ENCODE assay signal across 8 mouse cellular contexts in the genomic region with DNA sequence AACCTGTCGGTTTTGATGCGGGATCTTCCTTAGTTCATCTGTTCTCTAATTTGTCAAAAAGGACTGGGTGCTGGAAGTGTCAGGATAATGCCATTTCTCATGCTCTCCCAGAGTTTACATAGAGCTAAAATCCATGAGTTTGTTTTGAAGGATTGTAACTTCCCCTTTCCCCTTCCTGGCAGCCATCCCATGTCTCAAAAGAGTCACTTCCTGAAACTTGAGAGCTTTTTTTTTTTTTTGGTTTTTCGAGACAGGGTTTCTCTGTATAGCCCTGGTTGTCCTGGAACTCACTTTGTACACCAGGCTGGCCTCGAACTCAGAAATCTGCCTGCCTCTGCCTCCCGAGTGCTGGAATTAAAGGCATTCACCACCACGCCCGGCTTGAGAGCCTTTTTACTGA. TPM values are rescaled to one million over a fixed set of nuclear protein-coding genes. Genes with fewer than 3 reads are reported as not detected.
DNase-seq lines count a peak whose midpoint lies in the region; ATAC-seq and TF ChIP-seq lines count a peak whose summit lies in the region.
"Not testable (repeated sequence)": the region's sequence is repeated elsewhere in the genome, so short reads cannot be mapped to it uniquely, and the experiment has no call there.

No protein-coding gene starts in this region.

- peak; percentile 62; the same call in 1 of the 2 replicates for ATAC-seq in lung, embryonic 15.5 days (ENCODE audit: borderline replicate concordance, extremely low read depth, low FRiP score, low TSS enrichment)
- not testable (repeated sequence) for ATAC-seq in stomach, embryonic 15.5 days (ENCODE audit: insufficient read depth, low FRiP score, low read depth)

- H3K27me3 ChIP-seq in lung, embryonic 15.5 days; megakaryocyte, embryonic 14.5 days (replicated peaks); stomach, embryonic 15.5 days (replicated peaks): not testable (repeated sequence)

- intact Hi-C loops in heart, postnatal 14 days (cut with DNase I): not testable (repeated sequence)

- in situ Hi-C loops in ES-E14 (cut with MboI; ENCODE audit: low sequenced_read_pairs in 2 of 2, unreplicated experiment in 2 of 2): not testable (repeated sequence)

- peaks cover 5 to 14% of the 10 kb centered on the region in 2 experiments; a peak in 3 of 4 replicates for H3K4me1 ChIP-seq in ES-E14 (ENCODE audit: control insufficient read depth in 2 of 2, insufficient read depth in 2 of 2, low read length in 2 of 2, poor library complexity in 1 of 2)
- not testable (repeated sequence) for H3K4me1 ChIP-seq in lung, embryonic 15.5 days; stomach, embryonic 15.5 days
- peaks cover 55% of the 10 kb centered on the region for H3K4me1 ChIP-seq in megakaryocyte, embryonic 14.5 days

- H3K36me3 ChIP-seq in ES-E14 (ENCODE audit: control insufficient read depth, insufficient read depth, low read length, poor library complexity, severe bottlenecking); lung, embryonic 15.5 days; megakaryocyte, embryonic 14.5 days (replicated peaks; ENCODE audit: low read length); stomach, embryonic 15.5 days: not testable (repeated sequence)

- 62% methylated on average over 7 of the region's 7 CpGs for WGBS in lung, embryonic 15.5 days
- WGBS in stomach, embryonic 15.5 days: 60% methylated on average over 7 of the region's 7 CpGs

- H3K4me2 ChIP-seq in lung, embryonic 15.5 days; stomach, embryonic 15.5 days: not testable (repeated sequence)

- H3K9ac ChIP-seq in ES-E14 (ENCODE audit: insufficient read depth, low read depth, low read length, poor library complexity, severe bottlenecking); lung, embryonic 15.5 days; stomach, embryonic 15.5 days: not testable (repeated sequence)

- H3K4me3 ChIP-seq in ES-E14 (ENCODE audit: insufficient read depth in 1 of 2, low read depth in 1 of 2, low read length in 2 of 2, poor library complexity in 1 of 2, severe bottlenecking in 1 of 2); lung, embryonic 15.5 days; stomach, embryonic 15.5 days (replicated peaks): not testable (repeated sequence)
- peak overlapping the region; percentile 76 for H3K4me3 ChIP-seq in megakaryocyte, embryonic 14.5 days (replicated peaks)

- H3K27ac ChIP-seq in ES-E14 (ENCODE audit: insufficient read depth, low read depth, low read length, poor library complexity, severe bottlenecking): not testable (repeated sequence)
- H3K27ac ChIP-seq in lung, embryonic 15.5 days: peak overlapping the region; percentile 76
- peak overlapping the region; percentile 14 for H3K27ac ChIP-seq in stomach, embryonic 15.5 days

- DNase-seq in ES-E14 (ENCODE audit: low read depth, low spot score): not testable (repeated sequence)
- peak; percentile 26 for DNase-seq in brain, adult 2 months (ENCODE audit: low read depth, low spot score)
- peak; percentile 36 for DNase-seq in heart, adult 8-10 months (ENCODE audit: low spot score)
- DNase-seq in heart, postnatal 14 days: peak; percentile 29 to 44
- peak; percentile 59 for DNase-seq in kidney, postnatal 10 days

- not testable (repeated sequence) for H3K9me3 ChIP-seq in ES-E14 (ENCODE audit: control insufficient read depth, insufficient read depth, low read depth, low read length); lung, embryonic 15.5 days; megakaryocyte, embryonic 14.5 days; stomach, embryonic 15.5 days

TF ChIP-seq in ES-E14, 5 proteins besides CTCF, POLR2A, EP300 and RAD21:
- 0 out of 2 replicates have a peak, but pooled peaks have one; percentile 20 for TF ChIP-seq ZNF384 (IDR thresholded peaks at IDR 0.05; ENCODE audit: low read depth, low read length)

RNA-seq across cellular contexts. Expression of gene Bach1, which starts 9.9 kb away (rescaled TPM):
- total RNA-seq in ES-E14 (2012; rRNA removed): 16.9 and 19.5 TPM in 2 replicates
- total RNA-seq in heart, adult 8-10 months (2022): 10 to 100 TPM; 19.3 to 30.9 (median 28.2) TPM
- total RNA-seq in heart, postnatal 14 days (2021): 10 to 100 TPM; 32.5 to 34.0 TPM
- polyA plus RNA-seq in lung, embryonic 15.5 days (2015; fragmentation: Nextera tagmentation; extraction: Ambion mirVana): 9.1 and 10.4 TPM in 2 replicates
- 6.0 and 6.3 TPM in 2 replicates for polyA plus RNA-seq in megakaryocyte, embryonic 14.5 days (2012; ENCODE audit: insufficient read depth, low replicate concordance)
- 12.3 and 13.7 TPM in 2 replicates for polyA plus RNA-seq in stomach, embryonic 15.5 days (2015; fragmentation: Nextera tagmentation; extraction: Ambion mirVana)
